Mouse (Mus musculus) small intestine, adult 2 months (tissue): ENCODE data around the gene Tubal3. TPM values are rescaled to one million over a fixed set of nuclear protein-coding genes. Genes with fewer than 3 reads are reported as not detected.

Source experiments
- H3K27ac ChIP-seq: fragments of 200-500 bp; 2 replicates; pipeline ENCODE4 v1.5.1; 2012; ENCODE audit warnings: low read depth, low read length, control low read depth, inconsistent platforms; ENCODE audit not compliant: insufficient read depth
- H3K27me3 ChIP-seq: fragments of 200-500 bp; 2 replicates; pipeline ENCODE4 v1.6.1; 2012; ENCODE audit warnings: mild to moderate bottlenecking, moderate library complexity, low read length, inconsistent platforms; ENCODE audit not compliant: control insufficient read depth, insufficient read depth
- H3K36me3 ChIP-seq: fragments of 200-500 bp; 2 replicates; pipeline ENCODE4 v1.6.1; 2012; ENCODE audit warnings: mild to moderate bottlenecking, low read length, control low read depth, inconsistent platforms; ENCODE audit not compliant: control insufficient read depth, insufficient read depth
- H3K4me1 ChIP-seq: fragments of 200-500 bp; 2 replicates; pipeline ENCODE4 v1.6.1; 2012; ENCODE audit warnings: low read length, inconsistent platforms, mixed read lengths; ENCODE audit not compliant: control insufficient read depth, insufficient read depth, insufficient read length
- H3K4me3 ChIP-seq: fragments of 200-500 bp; 2 replicates; pipeline ENCODE4 v1.5.1; 2012; ENCODE audit warnings: low read depth, mild to moderate bottlenecking, control low read depth, inconsistent platforms, low read length, moderate library complexity
- CTCF ChIP-seq: fragments of 200-500 bp; IDR thresholded peaks from 2 replicates; pipeline ENCODE4 v1.5.1; 2012; ENCODE audit warnings: low read depth, mild to moderate bottlenecking, control low read depth, inconsistent platforms, low read length, moderate library complexity, mixed read lengths; ENCODE audit not compliant: insufficient replicate concordance, insufficient read length; ENCODE audit errors: extremely low read depth
- POLR2A ChIP-seq: fragments of 200-500 bp; IDR thresholded peaks from 2 replicates; pipeline ENCODE4 v1.6.1; 2012; ENCODE audit warnings: low read depth, mild to moderate bottlenecking, control low read depth, inconsistent platforms, low read length, moderate library complexity
- WGBS: fragments of 180-500 bp; shearing (Covaris S2); methylation state at CpG from one replicate; pipeline ENCODE4 v1.1.7; 2018; 5-methylcytosine and 5-hydroxymethylcytosine counted together
- polyA plus RNA-seq: library from polyadenylated mRNA; depleted of rRNA; stranded (reverse); fragments of >200 nt; gene quantifications from 2 replicates; pipeline ENCODE4 v1.2.3, GENCODE M21; 2012

Gene Tubal3
- polyA plus RNA-seq, 1 experiment, result 52.6 TPM

DNA sequence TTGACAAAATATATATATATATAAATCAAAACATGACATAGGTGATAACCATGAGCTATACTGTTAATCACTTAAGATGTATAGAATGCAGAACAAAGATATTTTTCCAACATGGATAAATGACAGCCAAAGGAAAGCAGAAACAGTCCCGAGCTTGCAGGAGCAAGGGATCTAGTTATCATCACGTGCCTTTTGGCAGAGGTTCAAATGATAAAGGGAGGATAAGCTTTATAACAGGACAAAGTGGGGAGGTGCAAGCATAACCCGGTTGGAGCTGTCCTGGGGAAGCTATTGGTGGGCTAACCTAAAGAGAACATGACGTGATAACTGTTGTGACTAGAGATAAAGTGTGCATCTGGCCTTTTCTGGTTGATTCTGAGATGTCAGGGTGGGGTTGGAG lies 4.6 kb upstream of the Tubal3 start:
- Histone ChIP-seq H3K27ac (no peak overlapping the region), H3K4me1 (no peaks in the 10 kb centered on the region; the same call in 1 of the 2 replicates), H3K27me3 (no peaks in the 10 kb centered on the region), H3K36me3 (peaks cover 1% of the 10 kb centered on the region; the same call in 1 of the 2 replicates), H3K4me3 (no peak overlapping the region)
- TF ChIP-seq CTCF (no peak), POLR2A (no peak)
- 28% methylated on average over 4 of the region's 4 CpGs for WGBS

- Histone ChIP-seq H3K4me3 (no peak overlapping the region), H3K4me1 (peaks cover 2% of the 10 kb centered on the region; the same call in 1 of the 2 replicates), H3K36me3 (peaks cover 3% of the 10 kb centered on the region; the same call in 1 of the 2 replicates), H3K27ac (no peak overlapping the region), H3K27me3 (no peaks in the 10 kb centered on the region)
- TF ChIP-seq POLR2A (peak; percentile 68; the same call in 1 of the 2 replicates), CTCF (no peak)
- 44% methylated on average over 5 of the region's 5 CpGs for WGBS
These were observed 6.4 kb downstream of the Tubal3 start for GRCm38 (mm10) chr13:3924483-3924882.

DNA sequence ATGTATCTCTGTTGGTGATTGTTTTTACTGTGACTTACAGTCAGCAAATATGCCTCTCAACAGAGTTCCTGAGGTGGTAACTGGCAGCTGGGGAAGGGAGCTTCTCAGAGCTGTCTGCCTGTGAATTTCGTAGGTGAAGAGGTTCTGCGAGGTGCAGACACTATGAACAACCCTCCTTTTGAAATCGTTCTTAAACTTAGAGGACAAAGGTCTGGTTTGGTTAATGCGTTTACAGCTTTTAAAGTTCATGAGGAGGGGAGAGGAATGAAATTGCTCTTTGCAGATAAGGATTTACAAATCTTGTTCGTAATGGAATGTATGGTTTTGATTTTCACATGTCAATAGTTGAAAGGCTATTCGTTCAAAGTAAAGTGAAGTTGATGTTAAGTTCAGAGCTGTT lies 7.6 kb downstream of the Tubal3 start:
- H3K36me3 ChIP-seq, result peaks cover 9% of the 10 kb centered on the region; the same call in 1 of the 2 replicates
- TF ChIP-seq POLR2A, result peak; percentile 17; the same call in 1 of the 2 replicates
- no peak for TF ChIP-seq CTCF
- H3K4me3 ChIP-seq, result peak overlapping the region; percentile 44
- H3K27me3 ChIP-seq, result no peaks in the 10 kb centered on the region
- H3K4me1 ChIP-seq, result peaks cover 2% of the 10 kb centered on the region; the same call in 1 of the 2 replicates
- H3K27ac ChIP-seq, result peak overlapping the region; percentile 100
- 25% methylated on average over 6 of the region's 6 CpGs for WGBS

DNA sequence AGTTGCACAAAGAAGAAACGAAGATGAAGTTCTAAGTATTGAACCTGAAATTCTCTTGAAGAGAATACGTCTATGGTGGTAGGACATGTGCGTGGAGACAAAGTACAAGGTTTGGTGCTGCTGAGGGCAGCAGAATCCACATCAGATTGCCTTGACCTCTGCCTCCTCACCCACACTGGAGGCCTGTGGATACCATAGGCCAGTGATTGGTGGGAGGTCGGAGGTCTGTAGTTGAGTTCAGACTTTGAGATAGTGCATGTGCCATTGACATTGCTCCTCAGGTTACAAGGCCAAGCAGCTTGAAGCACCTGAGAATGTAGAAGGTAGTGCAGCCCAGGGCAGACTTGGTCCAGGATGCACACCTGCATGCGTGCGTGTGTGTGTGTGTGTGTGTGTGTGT lies 8.0 kb downstream of the Tubal3 start:
- Histone ChIP-seq H3K27ac (peak overlapping the region; percentile 80), H3K4me3 (peak overlapping the region; percentile 46), H3K4me1 (peaks cover 2% of the 10 kb centered on the region; the same call in 1 of the 2 replicates), H3K36me3 (peaks cover 9% of the 10 kb centered on the region; the same call in 1 of the 2 replicates), H3K27me3 (no peaks in the 10 kb centered on the region)
- no peak for TF ChIP-seq POLR2A
- TF ChIP-seq CTCF, result no peak
- WGBS, result 46% methylated on average over 6 of the region's 6 CpGs

DNA sequence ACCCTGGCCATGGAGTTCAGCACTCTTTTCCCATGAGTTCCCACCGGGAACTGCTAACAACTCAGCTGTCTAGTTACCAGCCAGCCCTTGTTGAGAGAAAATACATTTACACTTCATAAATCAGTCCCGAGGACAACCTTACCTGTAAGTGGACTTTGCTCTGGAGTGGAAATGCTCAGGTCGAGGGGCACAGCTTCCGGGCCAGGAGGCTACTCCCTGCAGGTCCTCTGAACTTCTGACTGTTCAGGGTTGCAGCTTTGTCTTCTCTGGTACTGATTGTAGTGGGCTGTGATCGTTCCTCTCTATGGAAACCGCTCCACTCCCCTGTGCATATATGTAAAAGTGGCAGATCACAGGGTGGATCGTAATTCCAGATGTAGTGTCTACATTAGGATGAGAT lies 26.6 kb downstream of the Tubal3 start:
- Histone ChIP-seq H3K27ac (no peak overlapping the region), H3K36me3 (no peaks in the 10 kb centered on the region), H3K4me1 (peaks cover 7% of the 10 kb centered on the region; the same call in 1 of the 2 replicates), H3K4me3 (no peak overlapping the region), H3K27me3 (no peaks in the 10 kb centered on the region)
- WGBS, result 34% methylated on average over 7 of the region's 7 CpGs
- TF ChIP-seq POLR2A, result no peak
- TF ChIP-seq CTCF, result no peak

- Histone ChIP-seq H3K4me1 (peaks cover 7% of the 10 kb centered on the region; the same call in 1 of the 2 replicates), H3K27me3 (no peaks in the 10 kb centered on the region), H3K27ac (no peak within 1 kb of the TSS), H3K4me3 (no peak within 1 kb of the TSS), H3K36me3 (no peaks in the 10 kb centered on the region)
- WGBS, result 64% methylated on average over 2 of the region's 2 CpGs
- TF ChIP-seq CTCF (no peak), POLR2A (no peak)
These were observed 27.2 kb downstream of the Tubal3 start, which contains the start of gene Ucn3 for GRCm38 (mm10) chr13:3945249-3945648. TSS of gene Ucn3 (minus strand) at chr13:3945349.

DNA sequence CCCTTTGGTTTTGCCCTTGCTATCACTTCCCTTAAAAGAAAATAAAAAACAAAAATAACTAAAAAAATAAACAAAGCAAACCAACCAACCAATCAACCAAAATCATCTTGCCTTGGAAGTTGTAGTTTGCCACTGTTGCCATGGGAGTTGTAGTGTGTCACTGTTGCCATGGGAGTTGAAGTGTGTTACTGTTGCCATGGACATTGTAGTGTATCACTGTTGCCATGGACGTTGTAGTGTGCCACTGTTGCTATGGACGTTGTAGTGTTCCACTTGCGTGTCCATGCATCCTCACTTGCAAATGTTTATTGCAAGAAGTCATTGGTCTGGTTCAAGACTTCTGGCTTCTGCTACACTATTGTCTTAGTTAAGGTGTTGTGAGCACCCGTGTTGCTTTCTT lies 29.2 kb downstream of the Tubal3 start:
- TF ChIP-seq POLR2A, result no peak
- no peak for TF ChIP-seq CTCF
- peaks cover 7% of the 10 kb centered on the region; the same call in 1 of the 2 replicates for H3K4me1 ChIP-seq
- H3K27me3 ChIP-seq, result no peaks in the 10 kb centered on the region
- no peak overlapping the region for H3K4me3 ChIP-seq
- no peak overlapping the region for H3K27ac ChIP-seq
- WGBS, result 81% methylated on average over 4 of the region's 4 CpGs
- H3K36me3 ChIP-seq, result no peaks in the 10 kb centered on the region
